ENCODE assay signal across 11 mouse cellular contexts in the genomic region with DNA sequence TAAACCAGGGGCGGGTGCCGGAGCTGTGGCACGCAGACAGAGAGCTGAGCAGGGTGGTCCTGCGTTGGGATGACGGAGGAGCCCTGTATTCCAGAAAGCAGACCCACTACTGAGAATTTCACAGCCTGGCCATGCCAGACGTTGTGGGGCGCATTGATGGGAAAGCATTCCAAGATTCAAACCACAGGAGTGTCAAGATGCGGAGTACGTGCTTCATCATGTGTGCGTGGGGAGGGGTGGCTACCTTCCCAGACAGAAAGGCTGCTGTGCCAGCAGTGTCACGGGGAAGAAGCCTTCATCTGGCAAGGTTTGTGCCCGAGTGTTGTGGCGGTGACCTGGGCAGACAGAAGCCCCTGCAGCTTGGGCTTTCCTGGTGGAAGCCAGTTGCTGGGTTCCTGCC.
"Had no signal": no experiment of that assay in that cellular context is flagged by ENCODE, and none has a peak within 500 bp of the region (broad histone marks: within the 10 kb centered on the region; RNA-seq: fewer than 3 reads in every experiment).

No protein-coding gene starts in this region.

- H3K4me1 ChIP-seq: limb, embryonic 13.5 days; midbrain, embryonic 13.5 days had no signal

- H3K36me3 ChIP-seq: limb, embryonic 13.5 days had no signal

- H3K4me3 ChIP-seq: limb, embryonic 13.5 days; midbrain, embryonic 13.5 days had no signal

- H3K9ac ChIP-seq: limb, embryonic 13.5 days; liver, embryonic 14.5 days; midbrain, embryonic 13.5 days had no signal

- DNase-seq: kidney, adult 8-10 months; kidney, postnatal 36 days; layer of hippocampus, adult 9-11 months; layer of hippocampus, postnatal 36 days; left cerebral cortex, postnatal 4 days; lung, adult 18-20 months; lung, postnatal 36 days; thymus, postnatal 36 days had no signal

- H3K9me3 ChIP-seq: limb, embryonic 13.5 days; midbrain, embryonic 13.5 days had no signal

- ATAC-seq: midbrain, embryonic 13.5 days had no signal

- H3K27me3 ChIP-seq: midbrain, embryonic 13.5 days had no signal

- H3K4me2 ChIP-seq: limb, embryonic 13.5 days; midbrain, embryonic 13.5 days had no signal

- H3K27ac ChIP-seq: limb, embryonic 13.5 days; liver, embryonic 14.5 days; midbrain, embryonic 13.5 days had no signal
